Mouse (Mus musculus): ENCODE measurements around the gene Rhpn2. TPM values are rescaled to one million over a fixed set of nuclear protein-coding genes. Genes with fewer than 3 reads are reported as not detected.
"Not testable (repeated sequence)": the region's sequence is repeated elsewhere in the genome, so short reads cannot be mapped to it uniquely, and the experiment has no call there.

Rhpn2 gene
- not detected in 2 replicates for polyA plus RNA-seq (2012; ENCODE audit: insufficient read depth, low replicate concordance)

DNA sequence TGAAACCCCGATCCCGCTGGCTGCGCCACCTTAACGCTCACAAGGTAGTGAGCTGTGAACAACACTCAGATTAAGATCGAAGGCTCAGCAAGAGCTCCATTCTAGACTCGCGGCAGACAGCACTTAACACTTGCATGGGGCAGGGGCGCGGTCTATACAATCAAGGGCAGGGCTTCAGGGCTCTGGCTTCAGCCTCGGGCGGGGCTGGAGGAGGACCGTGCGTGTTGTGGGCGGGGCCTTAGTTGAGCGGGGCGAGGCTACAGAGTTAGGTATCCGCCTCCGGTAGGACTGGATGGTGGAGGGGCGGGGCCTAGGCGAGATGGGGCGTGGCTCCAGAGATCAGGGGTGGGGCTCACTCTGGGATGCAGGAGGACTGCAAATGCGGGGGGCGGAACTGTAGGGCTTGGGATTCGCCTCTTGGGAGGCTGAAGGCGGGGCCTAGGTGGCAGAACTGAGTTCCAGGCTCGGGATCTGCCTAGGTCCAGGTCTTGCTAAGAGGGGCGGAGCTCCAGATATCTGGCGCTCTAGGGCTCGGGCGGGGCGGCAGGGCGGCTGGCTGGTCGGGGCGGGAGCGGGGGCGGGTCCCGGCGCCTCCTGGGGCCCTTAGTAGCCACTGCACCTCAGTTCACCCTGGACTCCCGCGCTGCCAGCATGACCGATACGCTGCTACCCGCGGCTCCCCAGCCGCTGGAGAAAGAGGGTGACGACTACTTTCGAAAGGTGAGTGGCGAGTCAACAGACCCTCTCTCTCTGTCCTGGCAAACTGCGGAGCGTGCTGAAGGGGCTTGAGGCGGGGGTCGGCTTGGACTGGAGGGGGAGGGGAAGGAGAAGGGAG is at the start of gene Rhpn2:
Rhpn2 (plus strand) TSS at position 479 of the 835 bp plus-strand sequence.
- no peaks in the 10 kb centered on the region for H3K9me3 ChIP-seq
- peak within 1 kb of the TSS; percentile 94 for H3K4me3 ChIP-seq (replicated peaks)
- H3K36me3 ChIP-seq (replicated peaks; ENCODE audit: low read length) = no peaks in the 10 kb centered on the region
- H3K4me1 ChIP-seq = peaks cover 25% of the 10 kb centered on the region
- peaks cover 66% of the 10 kb centered on the region for H3K27me3 ChIP-seq (replicated peaks)
- TF ChIP-seq FLI1 (IDR thresholded peaks at IDR 0.05; ENCODE audit: low read length) = no peak
- TF ChIP-seq GATA1 (IDR thresholded peaks at IDR 0.05; ENCODE audit: borderline replicate concordance, low read length) = no peak

GRCm38 (mm10) chr7:35293464-35293863 is 40.5 kb upstream of the Rhpn2 start:
- Histone ChIP-seq H3K4me3 (replicated peaks) (no peak overlapping the region), H3K4me1 (no peaks in the 10 kb centered on the region), H3K27me3 (replicated peaks) (no peaks in the 10 kb centered on the region), H3K36me3 (replicated peaks; ENCODE audit: low read length) (peaks cover 88% of the 10 kb centered on the region), H3K9me3 (no peaks in the 10 kb centered on the region)
- TF ChIP-seq FLI1 (IDR thresholded peaks at IDR 0.05; ENCODE audit: low read length) (no peak), GATA1 (IDR thresholded peaks at IDR 0.05; ENCODE audit: borderline replicate concordance, low read length) (no peak)

- H3K4me3 ChIP-seq (replicated peaks) = no peak overlapping the region
- no peaks in the 10 kb centered on the region for H3K9me3 ChIP-seq
- peaks cover 85% of the 10 kb centered on the region for H3K36me3 ChIP-seq (replicated peaks; ENCODE audit: low read length)
- no peaks in the 10 kb centered on the region for H3K27me3 ChIP-seq (replicated peaks)
- no peaks in the 10 kb centered on the region for H3K4me1 ChIP-seq
- TF ChIP-seq FLI1 (IDR thresholded peaks at IDR 0.05; ENCODE audit: low read length) (no peak), GATA1 (IDR thresholded peaks at IDR 0.05; ENCODE audit: borderline replicate concordance, low read length) (no peak)
Observed at GRCm38 (mm10) chr7:35295631-35296030, 38.3 kb upstream of the Rhpn2 start.

- H3K4me3 ChIP-seq (replicated peaks) = no peak overlapping the region
- H3K27me3 ChIP-seq (replicated peaks) = no peaks in the 10 kb centered on the region
- TF ChIP-seq GATA1 (IDR thresholded peaks at IDR 0.05; ENCODE audit: borderline replicate concordance, low read length) (no peak), FLI1 (IDR thresholded peaks at IDR 0.05; ENCODE audit: low read length) (no peak)
- no peaks in the 10 kb centered on the region for H3K9me3 ChIP-seq
- H3K36me3 ChIP-seq (replicated peaks; ENCODE audit: low read length) = peaks cover 82% of the 10 kb centered on the region
- no peaks in the 10 kb centered on the region for H3K4me1 ChIP-seq
Observed at GRCm38 (mm10) chr7:35297886-35298285, 36.1 kb upstream of the Rhpn2 start.

- Histone ChIP-seq H3K4me1 (no peaks in the 10 kb centered on the region), H3K27me3 (replicated peaks) (no peaks in the 10 kb centered on the region), H3K4me3 (replicated peaks) (no peak overlapping the region), H3K36me3 (replicated peaks; ENCODE audit: low read length) (peaks cover 76% of the 10 kb centered on the region), H3K9me3 (no peaks in the 10 kb centered on the region)
- TF ChIP-seq FLI1 (IDR thresholded peaks at IDR 0.05; ENCODE audit: low read length) = no peak
- no peak for TF ChIP-seq GATA1 (IDR thresholded peaks at IDR 0.05; ENCODE audit: borderline replicate concordance, low read length)
Observed at GRCm38 (mm10) chr7:35299656-35300055, 34.3 kb upstream of the Rhpn2 start.

DNA sequence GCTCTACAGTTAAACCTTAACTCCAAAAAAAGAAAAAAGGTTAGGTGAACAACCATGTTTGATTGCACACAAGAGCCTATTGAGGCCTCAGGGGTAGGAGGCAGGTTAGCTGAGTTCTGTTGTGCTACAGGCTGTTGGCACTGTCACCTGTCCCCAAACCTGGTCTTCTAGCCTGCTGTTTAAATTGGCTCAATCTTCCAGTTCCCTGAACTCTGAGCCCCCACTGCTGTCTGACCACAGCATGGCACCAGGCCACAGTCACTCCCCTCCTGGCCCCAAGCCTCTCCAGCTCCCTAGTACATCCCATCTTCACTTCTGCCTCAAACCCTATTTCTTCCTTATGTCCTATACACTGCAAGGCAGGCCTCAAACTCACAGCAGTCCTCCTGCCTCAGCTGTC is 33.2 kb upstream of the Rhpn2 start:
- Histone ChIP-seq H3K36me3 (replicated peaks; ENCODE audit: low read length) (peaks cover 76% of the 10 kb centered on the region), H3K27me3 (replicated peaks) (no peaks in the 10 kb centered on the region), H3K4me1 (no peaks in the 10 kb centered on the region), H3K9me3 (no peaks in the 10 kb centered on the region), H3K4me3 (replicated peaks) (no peak overlapping the region)
- TF ChIP-seq GATA1 (IDR thresholded peaks at IDR 0.05; ENCODE audit: borderline replicate concordance, low read length) (no peak), FLI1 (IDR thresholded peaks at IDR 0.05; ENCODE audit: low read length) (no peak)

GRCm38 (mm10) chr7:35311214-35311613 is 22.8 kb upstream of the Rhpn2 start:
- no peaks in the 10 kb centered on the region for H3K9me3 ChIP-seq
- H3K36me3 ChIP-seq (replicated peaks; ENCODE audit: low read length) = peaks cover 50% of the 10 kb centered on the region
- H3K4me3 ChIP-seq (replicated peaks) = no peak overlapping the region
- no peaks in the 10 kb centered on the region for H3K27me3 ChIP-seq (replicated peaks)
- peaks cover 7% of the 10 kb centered on the region for H3K4me1 ChIP-seq
- TF ChIP-seq FLI1 (IDR thresholded peaks at IDR 0.05; ENCODE audit: low read length) (no peak), GATA1 (IDR thresholded peaks at IDR 0.05; ENCODE audit: borderline replicate concordance, low read length) (no peak)

GRCm38 (mm10) chr7:35314156-35314555 is 19.8 kb upstream of the Rhpn2 start:
- Histone ChIP-seq H3K36me3 (replicated peaks; ENCODE audit: low read length) (peaks cover 21% of the 10 kb centered on the region), H3K27me3 (replicated peaks) (no peaks in the 10 kb centered on the region), H3K4me3 (replicated peaks) (no peak overlapping the region), H3K9me3 (no peaks in the 10 kb centered on the region), H3K4me1 (peaks cover 30% of the 10 kb centered on the region)
- TF ChIP-seq FLI1 (IDR thresholded peaks at IDR 0.05; ENCODE audit: low read length) (no peak), GATA1 (IDR thresholded peaks at IDR 0.05; ENCODE audit: borderline replicate concordance, low read length) (no peak)

DNA sequence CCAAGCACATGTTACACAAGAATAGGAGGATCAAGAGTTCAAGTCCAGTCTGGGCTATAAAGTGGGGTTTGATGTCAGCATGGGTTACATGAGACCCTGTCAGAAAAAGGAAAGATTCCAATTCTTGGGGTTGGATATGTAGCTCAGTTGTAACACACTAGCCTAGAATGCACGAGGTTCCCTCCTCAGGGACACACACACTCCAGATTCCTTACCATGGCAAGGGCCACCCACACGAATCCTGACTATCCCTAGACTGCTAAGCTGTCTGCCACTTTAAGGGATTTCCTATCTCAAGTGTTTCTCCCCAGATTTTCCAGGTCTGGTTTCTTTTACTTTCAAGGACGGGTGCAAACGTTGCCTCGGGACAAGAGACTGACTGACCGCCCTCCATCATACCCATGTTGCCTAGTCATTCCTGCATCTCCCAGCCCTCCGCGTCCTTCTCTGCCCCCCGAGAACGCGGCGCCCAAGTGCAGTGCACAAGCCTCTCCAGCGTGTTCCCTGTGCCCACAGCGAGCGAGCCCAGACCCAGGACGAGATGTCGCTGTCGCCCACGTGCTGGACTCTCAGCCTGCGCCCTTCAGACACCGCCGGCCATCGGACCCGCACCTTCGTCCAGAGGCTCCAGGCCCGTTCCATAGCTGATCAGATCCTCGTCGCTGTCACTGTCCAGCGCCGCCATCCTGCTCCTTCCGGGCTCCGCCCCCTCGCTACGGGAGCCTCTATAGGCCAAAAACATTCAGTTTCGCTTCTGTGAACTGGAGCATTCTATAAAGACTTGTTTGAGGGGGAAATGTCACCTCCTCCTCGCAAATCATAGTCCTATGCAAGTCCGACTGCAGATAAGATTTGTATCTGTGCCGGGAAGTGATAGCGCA is 16.0 kb upstream of the Rhpn2 start, which contains the start of gene Gpatch1:
Gpatch1 (minus strand) TSS at position 712 of the 881 bp plus-strand sequence.
- Histone ChIP-seq H3K36me3 (replicated peaks; ENCODE audit: low read length) (peaks cover 2% of the 10 kb centered on the region), H3K27me3 (replicated peaks) (peaks cover under 1% of the 10 kb centered on the region), H3K4me1 (peaks cover 35% of the 10 kb centered on the region), H3K4me3 (replicated peaks) (peak within 1 kb of the TSS; percentile 100), H3K9me3 (no peaks in the 10 kb centered on the region)
- no peak for TF ChIP-seq FLI1 (IDR thresholded peaks at IDR 0.05; ENCODE audit: low read length)
- no peak for TF ChIP-seq GATA1 (IDR thresholded peaks at IDR 0.05; ENCODE audit: borderline replicate concordance, low read length)

GRCm38 (mm10) chr7:35319221-35319620 is 14.7 kb upstream of the Rhpn2 start:
- H3K27me3 ChIP-seq (replicated peaks); H3K9me3 ChIP-seq; H3K36me3 ChIP-seq (replicated peaks; ENCODE audit: low read length); H3K4me3 ChIP-seq (replicated peaks): not testable (repeated sequence)
- peaks cover 35% of the 10 kb centered on the region for H3K4me1 ChIP-seq

Measured in megakaryocyte, embryonic 14.5 days (primary cell).